15 mouse cellular contexts compared by ENCODE assay signal in genomic region chr1:43468978-43469377, GRCm38 (mm10). TPM values are rescaled to one million over a fixed set of nuclear protein-coding genes. Genes with fewer than 3 reads are reported as not detected.
DNase-seq lines count a peak whose midpoint lies in the region; ATAC-seq and TF ChIP-seq lines count a peak whose summit lies in the region.
"Had no signal": no experiment of that assay in that cellular context is flagged by ENCODE, and none has a peak within 500 bp of the region (broad histone marks: within the 10 kb centered on the region; RNA-seq: fewer than 3 reads in every experiment).

No protein-coding gene starts in this region.

- no peak overlapping the region for H3K9ac ChIP-seq in heart, embryonic 11.5 days (ENCODE audit: low read depth, low read length)
- H3K9ac ChIP-seq in kidney, postnatal 0 days (ENCODE audit: low read depth, low read length): no peak overlapping the region
- H3K9ac ChIP-seq in intestine, embryonic 15.5 days: no peak overlapping the region
- H3K9ac ChIP-seq: hindbrain, embryonic 13.5 days; liver, embryonic 15.5 days; neural tube, embryonic 15.5 days had no signal

- no peak for TF ChIP-seq CTCF in kidney, postnatal 0 days (IDR thresholded peaks at IDR 0.05; ENCODE audit: low read depth)

- H3K9me3 ChIP-seq in heart, embryonic 11.5 days (replicated peaks; ENCODE audit: control insufficient read depth, low read length): no peaks in the 10 kb centered on the region
- H3K9me3 ChIP-seq in kidney, postnatal 0 days (replicated peaks; ENCODE audit: low read length): no peaks in the 10 kb centered on the region
- H3K9me3 ChIP-seq in intestine, embryonic 15.5 days: no peaks in the 10 kb centered on the region
- H3K9me3 ChIP-seq: hindbrain, embryonic 13.5 days; liver, embryonic 15.5 days; neural tube, embryonic 15.5 days had no signal

- DNase-seq in heart, adult 18-20 months: no peak
- peak; percentile 49 for DNase-seq in kidney, postnatal 0 days (ENCODE audit: low spot score)
- DNase-seq in kidney, adult 18-20 months: no peak
- peak; percentile 25 for DNase-seq in right cerebral cortex, postnatal 25 days
- no peak for DNase-seq in right cerebral cortex, adult 18-20 months
- DNase-seq: B cell, adult 2 months; cerebellum, postnatal 25 days; kidney, adult 8-10 months; retina, postnatal 1 day had no signal

- H3K27ac ChIP-seq in heart, embryonic 11.5 days (ENCODE audit: low read depth, low read length): peak overlapping the region; percentile 59; the same call in 1 of the 2 replicates
- H3K27ac ChIP-seq in kidney, postnatal 0 days: 0 out of 2 replicates have a peak overlapping the region, but pooled peaks have one; percentile 44
- H3K27ac ChIP-seq in intestine, embryonic 15.5 days: no peak overlapping the region
- H3K27ac ChIP-seq: hindbrain, embryonic 13.5 days; liver, embryonic 15.5 days; neural tube, embryonic 15.5 days had no signal

- H3K4me3 ChIP-seq in heart, embryonic 11.5 days (ENCODE audit: low read depth, low read length): no peak overlapping the region
- H3K4me3 ChIP-seq in kidney, postnatal 0 days (replicated peaks; ENCODE audit: low read depth, low read length): no peak overlapping the region
- H3K4me3 ChIP-seq in intestine, embryonic 15.5 days (replicated peaks): no peak overlapping the region
- H3K4me3 ChIP-seq: hindbrain, embryonic 13.5 days; liver, embryonic 15.5 days; neural tube, embryonic 15.5 days had no signal

- H3K27me3 ChIP-seq in heart, embryonic 11.5 days (ENCODE audit: control insufficient read depth, insufficient read depth, low read length): no peaks in the 10 kb centered on the region
- no peaks in the 10 kb centered on the region for H3K27me3 ChIP-seq in kidney, postnatal 0 days (ENCODE audit: insufficient read depth, low read length)
- no peaks in the 10 kb centered on the region for H3K27me3 ChIP-seq in intestine, embryonic 15.5 days (replicated peaks)
- H3K27me3 ChIP-seq: hindbrain, embryonic 13.5 days; liver, embryonic 15.5 days; neural tube, embryonic 15.5 days had no signal

- no peaks in the 10 kb centered on the region for H3K36me3 ChIP-seq in heart, embryonic 11.5 days (ENCODE audit: control insufficient read depth, insufficient read depth, low read length)
- H3K36me3 ChIP-seq in kidney, postnatal 0 days (ENCODE audit: insufficient read depth, low read length): no peaks in the 10 kb centered on the region
- H3K36me3 ChIP-seq in intestine, embryonic 15.5 days: no peaks in the 10 kb centered on the region
- H3K36me3 ChIP-seq: hindbrain, embryonic 13.5 days; liver, embryonic 15.5 days; neural tube, embryonic 15.5 days had no signal

- peaks cover 44% of the 10 kb centered on the region for H3K4me1 ChIP-seq in heart, embryonic 11.5 days (ENCODE audit: control insufficient read depth, insufficient read depth, low read length)
- peaks cover 35% of the 10 kb centered on the region for H3K4me1 ChIP-seq in kidney, postnatal 0 days (replicated peaks; ENCODE audit: insufficient read depth, low read length)
- H3K4me1 ChIP-seq in intestine, embryonic 15.5 days (replicated peaks): peaks cover 32% of the 10 kb centered on the region

- 67% methylated on average over 3 of the region's 3 CpGs for WGBS in heart, embryonic 11.5 days (ENCODE audit: insufficient replicate concordance)
- WGBS in kidney, postnatal 0 days: 58% methylated on average over 3 of the region's 3 CpGs
- 84% methylated on average over 3 of the region's 3 CpGs for WGBS in intestine, embryonic 15.5 days

- H3K4me2 ChIP-seq in heart, embryonic 11.5 days: no peak overlapping the region
- H3K4me2 ChIP-seq in kidney, postnatal 0 days (ENCODE audit: low read length): no peak overlapping the region
- H3K4me2 ChIP-seq in intestine, embryonic 15.5 days (replicated peaks): no peak overlapping the region
- H3K4me2 ChIP-seq: hindbrain, embryonic 13.5 days; liver, embryonic 15.5 days; midbrain, embryonic 11.5 days; neural tube, embryonic 15.5 days had no signal

- ATAC-seq in heart, embryonic 11.5 days (replicated peaks; ENCODE audit: insufficient number of reproducible peaks, low FRiP score, low TSS enrichment): no peak
- no peak for ATAC-seq in kidney, postnatal 0 days (replicated peaks; ENCODE audit: low FRiP score, low read depth)
- ATAC-seq in intestine, embryonic 15.5 days: no peak

RNA-seq across cellular contexts. Expression of gene Nck2, which starts 24.6 kb away (rescaled TPM):
- polyA plus RNA-seq in heart, embryonic 11.5 days (2014; fragmentation: Nextera tagmentation; extraction: Ambion mirVana): 24.6 and 26.7 TPM in 2 replicates
- 10 to 100 TPM; 12.9 to 13.0 TPM for total RNA-seq in heart, adult 18-20 months (2021)
- polyA plus RNA-seq in kidney, postnatal 0 days (2015; fragmentation: Nextera tagmentation; extraction: Ambion mirVana): 41.8 and 43.0 TPM in 2 replicates
- polyA plus RNA-seq in intestine, embryonic 15.5 days (2015; fragmentation: Nextera tagmentation; extraction: Ambion mirVana): 29.7 and 31.6 TPM in 2 replicates

Comparison
In these comparisons a context has a peak if more than half of its experiments do, and no peak if none do; other contexts are left out.
1. DNase-seq: peak in kidney, postnatal 0 days (single experiment) and right cerebral cortex, postnatal 25 days (single experiment); none in heart, adult 18-20 months (0 of 2), kidney, adult 18-20 months (single experiment) and right cerebral cortex, adult 18-20 months (single experiment).